10 mouse cellular contexts compared by ENCODE assay signal in the genomic region with DNA sequence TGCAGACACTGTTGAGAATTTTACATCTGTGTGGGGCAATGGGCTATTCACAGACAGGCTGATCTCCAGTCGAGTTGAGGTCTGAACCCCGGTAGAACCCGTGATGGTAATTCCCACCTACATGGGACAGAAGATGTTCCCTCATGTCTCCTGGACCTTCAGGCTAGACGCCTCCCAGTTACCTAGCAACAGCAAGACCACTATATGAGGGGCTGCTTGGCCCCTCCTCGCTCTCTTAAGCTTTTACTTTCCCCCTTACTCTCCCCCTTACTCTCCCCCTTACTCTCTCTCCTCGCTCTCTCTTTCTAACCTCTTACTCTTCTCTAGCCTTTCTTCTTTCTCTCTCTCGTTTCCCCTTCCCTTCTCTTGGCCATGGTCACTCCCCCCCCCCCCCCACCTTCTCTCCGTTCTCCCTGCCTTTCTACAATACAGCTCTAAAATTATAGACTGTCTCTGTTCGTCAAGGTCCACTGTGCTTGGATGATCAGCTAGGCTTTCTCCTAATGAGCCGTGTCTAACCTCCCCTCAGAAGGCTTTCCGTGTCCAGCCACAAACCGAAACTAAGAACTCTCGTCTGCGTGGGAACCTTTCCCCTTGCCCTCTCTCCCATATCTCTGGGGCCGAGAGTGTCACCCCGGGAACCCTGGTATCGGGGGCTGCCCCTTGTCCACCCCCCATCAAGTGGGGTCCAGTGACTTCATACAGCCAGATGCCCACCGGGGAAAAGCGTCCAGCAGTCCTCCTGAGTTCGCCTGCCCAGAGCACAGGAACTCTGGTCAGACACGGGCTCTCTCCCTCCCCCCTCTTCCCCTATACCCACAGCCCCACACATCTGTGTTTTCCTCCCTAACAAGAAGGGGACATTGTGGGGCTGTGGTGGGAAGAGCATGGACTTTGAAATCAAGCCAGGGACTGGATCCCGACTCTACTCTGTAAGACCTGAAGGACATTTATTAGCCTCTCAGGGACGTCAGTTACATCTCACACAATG.
DNase-seq lines count a peak whose midpoint lies in the region; ATAC-seq and TF ChIP-seq lines count a peak whose summit lies in the region.
"Had no signal": no experiment of that assay in that cellular context is flagged by ENCODE, and none has a peak within 500 bp of the region (broad histone marks: within the 10 kb centered on the region; RNA-seq: fewer than 3 reads in every experiment).

No protein-coding gene starts in this region.

- H3K36me3 ChIP-seq in hindbrain, embryonic 16.5 days (ENCODE audit: control insufficient read depth, insufficient read depth, low read length), result no peaks in the 10 kb centered on the region
- H3K36me3 ChIP-seq in hindbrain, embryonic 11.5 days (ENCODE audit: control insufficient read depth, insufficient read depth, low read length), result no peaks in the 10 kb centered on the region
- H3K36me3 ChIP-seq in CH12.LX (replicated peaks in 1 of 2; ENCODE audit: control insufficient read depth in 1 of 2, insufficient read depth in 1 of 2, low read length in 1 of 2), result no peaks in the 10 kb centered on the region
- no peaks in the 10 kb centered on the region for H3K36me3 ChIP-seq in kidney, postnatal 0 days (ENCODE audit: insufficient read depth, low read length)
- H3K36me3 ChIP-seq: embryonic facial prominence, embryonic 13.5 days; hindbrain, embryonic 15.5 days had no signal

- 75% methylated on average over 23 of the region's 23 CpGs for WGBS in hindbrain, embryonic 16.5 days
- 76% methylated on average over 23 of the region's 23 CpGs for WGBS in hindbrain, embryonic 11.5 days
- WGBS in bone marrow, adult 2 months, result 80% methylated on average over 23 of the region's 23 CpGs
- WGBS in kidney, postnatal 0 days, result 30% methylated on average over 23 of the region's 23 CpGs

- no peaks in the 10 kb centered on the region for H3K27me3 ChIP-seq in hindbrain, embryonic 16.5 days (replicated peaks; ENCODE audit: control insufficient read depth, insufficient read depth, low read length)
- no peaks in the 10 kb centered on the region for H3K27me3 ChIP-seq in hindbrain, embryonic 11.5 days (ENCODE audit: control insufficient read depth, insufficient read depth, low read length)
- H3K27me3 ChIP-seq in CH12.LX (replicated peaks), result no peaks in the 10 kb centered on the region
- H3K27me3 ChIP-seq in kidney, postnatal 0 days (ENCODE audit: insufficient read depth, low read length), result no peaks in the 10 kb centered on the region
- H3K27me3 ChIP-seq: embryonic facial prominence, embryonic 13.5 days; hindbrain, embryonic 15.5 days had no signal

- DNase-seq in hindbrain, embryonic 11.5 days (ENCODE audit: low spot score), result no peak
- DNase-seq in CH12.LX (ENCODE audit: extremely low read depth), result no peak
- DNase-seq in kidney, postnatal 0 days (ENCODE audit: low spot score), result peak; percentile 71
- DNase-seq in retina, embryonic 14.5 days (ENCODE audit: low spot score), result no peak
- no peak for DNase-seq in embryo, embryonic 11 days
- DNase-seq: cerebellum, adult 11 months had no signal

- peak; percentile 34; the same call in 1 of the 2 replicates for ATAC-seq in hindbrain, embryonic 16.5 days
- no peak for ATAC-seq in hindbrain, embryonic 11.5 days (ENCODE audit: low FRiP score)
- peak; percentile 59 for ATAC-seq in kidney, postnatal 0 days (replicated peaks; ENCODE audit: low FRiP score, low read depth)

- H3K79me2 ChIP-seq in CH12.LX (replicated peaks; ENCODE audit: control insufficient read depth, extremely low read depth, insufficient read depth, poor library complexity, severe bottlenecking), result no peaks in the 10 kb centered on the region

- H3K9ac ChIP-seq in hindbrain, embryonic 16.5 days (ENCODE audit: low read depth, low read length), result no peak overlapping the region
- H3K9ac ChIP-seq in hindbrain, embryonic 11.5 days (ENCODE audit: low read depth, low read length), result no peak overlapping the region
- peak overlapping the region; percentile 55 for H3K9ac ChIP-seq in CH12.LX (ENCODE audit: insufficient read depth, low read depth)
- H3K9ac ChIP-seq in kidney, postnatal 0 days (ENCODE audit: low read depth, low read length), result peak overlapping the region; percentile 61; the same call in 1 of the 2 replicates
- H3K9ac ChIP-seq: embryonic facial prominence, embryonic 13.5 days; hindbrain, embryonic 15.5 days had no signal

- no peak for TF ChIP-seq CTCF in CH12.LX (conservative IDR thresholded peaks at IDR 0.05 in 1 of 2, IDR thresholded peaks at IDR 0.05 in 1 of 2; ENCODE audit: low read depth in 2 of 2, low read length in 2 of 2)
- TF ChIP-seq CTCF in bone marrow, adult 2 months (IDR thresholded peaks at IDR 0.05; ENCODE audit: control insufficient read depth, insufficient read depth, low read length), result no peak
- no peak for TF ChIP-seq CTCF in kidney, postnatal 0 days (IDR thresholded peaks at IDR 0.05; ENCODE audit: low read depth)

- no peak overlapping the region for H3K4me3 ChIP-seq in hindbrain, embryonic 16.5 days (ENCODE audit: low read length)
- H3K4me3 ChIP-seq in hindbrain, embryonic 11.5 days (ENCODE audit: low read depth, low read length), result no peak overlapping the region
- peak overlapping the region; percentile 41 to 61 (median 49) for H3K4me3 ChIP-seq in CH12.LX (replicated peaks in 1 of 3; ENCODE audit: low read depth in 2 of 3, low read length in 2 of 3, poor library complexity in 1 of 3)
- H3K4me3 ChIP-seq in bone marrow, adult 2 months (replicated peaks; ENCODE audit: control insufficient read depth, low read depth, low read length), result peak overlapping the region; percentile 40
- H3K4me3 ChIP-seq in kidney, postnatal 0 days (replicated peaks; ENCODE audit: low read depth, low read length), result peak overlapping the region; percentile 42
- H3K4me3 ChIP-seq: embryonic facial prominence, embryonic 13.5 days; hindbrain, embryonic 15.5 days had no signal

- no peak for TF ChIP-seq POLR2A in CH12.LX (IDR thresholded peaks at IDR 0.05; ENCODE audit: low read depth, low read length)
- no peak for TF ChIP-seq POLR2A in bone marrow, adult 2 months (IDR thresholded peaks at IDR 0.05; ENCODE audit: borderline replicate concordance, control insufficient read depth, low read depth, low read length)

- H3K4me2 ChIP-seq in hindbrain, embryonic 16.5 days (ENCODE audit: low read length), result no peak overlapping the region
- H3K4me2 ChIP-seq in hindbrain, embryonic 11.5 days (replicated peaks; ENCODE audit: low read depth, low read length), result no peak overlapping the region
- peak overlapping the region; percentile 76 for H3K4me2 ChIP-seq in CH12.LX (ENCODE audit: insufficient read depth, low read depth, poor library complexity, severe bottlenecking)
- H3K4me2 ChIP-seq in kidney, postnatal 0 days (ENCODE audit: low read length), result peak overlapping the region; percentile 55
- H3K4me2 ChIP-seq: embryonic facial prominence, embryonic 13.5 days; hindbrain, embryonic 15.5 days had no signal

- H3K27ac ChIP-seq in hindbrain, embryonic 16.5 days (ENCODE audit: low read depth, low read length), result no peak overlapping the region
- no peak overlapping the region for H3K27ac ChIP-seq in hindbrain, embryonic 11.5 days (ENCODE audit: low read depth, low read length)
- H3K27ac ChIP-seq in CH12.LX (ENCODE audit: insufficient read depth, low read depth), result no peak overlapping the region
- no peak overlapping the region for H3K27ac ChIP-seq in bone marrow, adult 2 months (ENCODE audit: control insufficient read depth, insufficient read depth, low read depth, low read length, poor library complexity)
- peak overlapping the region; percentile 85 for H3K27ac ChIP-seq in kidney, postnatal 0 days
- H3K27ac ChIP-seq: embryonic facial prominence, embryonic 13.5 days; hindbrain, embryonic 15.5 days had no signal

- dilution Hi-C loops in CH12.LX (cut with MboI; ENCODE audit: extremely low pct_ligation_motif_present, extremely low pct_unique_long_range_greater_than_20kb, low sequenced_read_pairs), result no loop called here

- in situ Hi-C loops in CH12.LX (cut with MboI; ENCODE audit: low pct_ligation_motif_present, low pct_unique_long_range_greater_than_20kb, low sequenced_read_pairs), result no loop called here

- TF ChIP-seq EP300 in CH12.LX (IDR thresholded peaks at IDR 0.05; ENCODE audit: low read length), result no peak

- H3K4me1 ChIP-seq in hindbrain, embryonic 16.5 days (ENCODE audit: control insufficient read depth, insufficient read depth, low read depth, low read length), result no peaks in the 10 kb centered on the region
- H3K4me1 ChIP-seq in hindbrain, embryonic 11.5 days (replicated peaks; ENCODE audit: control insufficient read depth, insufficient read depth, low read length), result no peaks in the 10 kb centered on the region
- peaks cover 0 to 12% of the 10 kb centered on the region in 2 experiments; a peak in 2 of 4 replicates for H3K4me1 ChIP-seq in CH12.LX (ENCODE audit: control insufficient read depth in 1 of 2, insufficient read depth in 2 of 2)
- H3K4me1 ChIP-seq in bone marrow, adult 2 months (ENCODE audit: control insufficient read depth, insufficient read depth, low read length), result no peaks in the 10 kb centered on the region
- H3K4me1 ChIP-seq in kidney, postnatal 0 days (replicated peaks; ENCODE audit: insufficient read depth, low read length), result no peaks in the 10 kb centered on the region
- H3K4me1 ChIP-seq: hindbrain, embryonic 15.5 days had no signal

- H3K9me3 ChIP-seq in hindbrain, embryonic 16.5 days (ENCODE audit: control insufficient read depth, low read length), result no peaks in the 10 kb centered on the region
- H3K9me3 ChIP-seq in hindbrain, embryonic 11.5 days (ENCODE audit: control insufficient read depth, low read length), result no peaks in the 10 kb centered on the region
- no peaks in the 10 kb centered on the region for H3K9me3 ChIP-seq in CH12.LX (replicated peaks; ENCODE audit: low read length)
- no peaks in the 10 kb centered on the region for H3K9me3 ChIP-seq in kidney, postnatal 0 days (replicated peaks; ENCODE audit: low read length)

- TF ChIP-seq RAD21 in CH12.LX (IDR thresholded peaks at IDR 0.05; ENCODE audit: low read depth, low read length), result no peak

TF ChIP-seq in CH12.LX, 34 proteins besides CTCF, POLR2A, EP300 and RAD21:
- TF ChIP-seq MYC (IDR thresholded peaks at IDR 0.05; ENCODE audit: low read depth, low read length) (no peak), IRF4 (IDR thresholded peaks at IDR 0.05; ENCODE audit: low read depth, low read length) (peak; percentile 40; the same call in 1 of the 2 replicates), MAZ (IDR thresholded peaks at IDR 0.05; ENCODE audit: low read depth, low read length) (peak; percentile 21; the same call in 1 of the 2 replicates)

Comparison
In these comparisons a context has a peak if more than half of its experiments do, and no peak if none do; other contexts are left out.
1. H3K4me2 ChIP-seq: peak in CH12.LX (single experiment) and kidney, postnatal 0 days (single experiment); none in hindbrain, embryonic 16.5 days (single experiment) and hindbrain, embryonic 11.5 days (single experiment).
2. H3K4me3 ChIP-seq: peak in CH12.LX (3 of 3), bone marrow, adult 2 months (single experiment) and kidney, postnatal 0 days (single experiment); none in hindbrain, embryonic 16.5 days (single experiment) and hindbrain, embryonic 11.5 days (single experiment).
3. H3K9ac ChIP-seq: peak in CH12.LX (single experiment) and kidney, postnatal 0 days (single experiment); none in hindbrain, embryonic 16.5 days (single experiment) and hindbrain, embryonic 11.5 days (single experiment).